Mouse (Mus musculus): Measurements from ENCODE around the gene Slc32a1. TPM values are rescaled to one million over a fixed set of nuclear protein-coding genes. Genes with fewer than 3 reads are reported as not detected.

Slc32a1 gene
- polyA plus RNA-seq, 2 experiments = 0.01 TPM; not detected in 1

DNA sequence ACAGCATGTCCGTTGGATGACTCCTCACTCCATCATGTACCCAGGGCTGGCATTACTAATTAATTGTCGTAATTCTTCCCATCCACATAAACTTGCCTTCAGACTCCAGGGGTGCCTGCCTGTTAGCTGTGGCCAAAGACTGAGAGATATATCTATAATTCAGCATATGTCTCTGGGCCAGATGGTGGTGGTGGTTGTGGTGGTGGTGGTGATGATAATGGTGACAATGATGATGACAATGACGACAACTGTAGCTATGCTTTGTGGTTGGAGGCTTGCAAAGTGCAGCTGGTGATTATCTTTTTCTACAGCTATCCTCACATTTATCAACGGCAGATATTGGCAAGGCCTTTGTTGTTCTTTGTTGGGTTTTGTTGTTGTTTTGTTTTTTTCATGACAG is 17.2 kb upstream of the Slc32a1 start:
- DNase-seq (ENCODE audit: low read depth in 3 of 3, low spot score in 3 of 3) = no peak
- no peak for TF ChIP-seq CTCF (IDR thresholded peaks at IDR 0.05; ENCODE audit: low read depth)
- no peak for TF ChIP-seq EP300 (IDR thresholded peaks at IDR 0.05; ENCODE audit: low read depth)
- H3K27ac ChIP-seq = no peak overlapping the region
- no peaks in the 10 kb centered on the region for H3K4me1 ChIP-seq (replicated peaks; ENCODE audit: control insufficient read depth in 2 of 2, insufficient read depth in 2 of 2, low read length in 1 of 2)
- no peaks in the 10 kb centered on the region for H3K36me3 ChIP-seq (replicated peaks; ENCODE audit: control insufficient read depth, insufficient read depth, low read depth)
- WGBS (ENCODE audit: insufficient replicate concordance) = 28% methylated on average over 4 of the region's 4 CpGs
- no peak overlapping the region for H3K9ac ChIP-seq (replicated peaks)
- no peaks in the 10 kb centered on the region; the same call in 1 of the 2 replicates for H3K27me3 ChIP-seq (ENCODE audit: control insufficient read depth, insufficient read depth, low read length)
- no peak overlapping the region for H3K4me3 ChIP-seq (ENCODE audit: insufficient read depth in 1 of 2, low read depth in 2 of 2, low read length in 2 of 2)
- no peak overlapping the region for H3K4me2 ChIP-seq (ENCODE audit: low read depth)
- no peaks in the 10 kb centered on the region for H3K9me3 ChIP-seq (ENCODE audit: control insufficient read depth, low read length)
- ATAC-seq (ENCODE audit: insufficient read depth) = no peak

DNA sequence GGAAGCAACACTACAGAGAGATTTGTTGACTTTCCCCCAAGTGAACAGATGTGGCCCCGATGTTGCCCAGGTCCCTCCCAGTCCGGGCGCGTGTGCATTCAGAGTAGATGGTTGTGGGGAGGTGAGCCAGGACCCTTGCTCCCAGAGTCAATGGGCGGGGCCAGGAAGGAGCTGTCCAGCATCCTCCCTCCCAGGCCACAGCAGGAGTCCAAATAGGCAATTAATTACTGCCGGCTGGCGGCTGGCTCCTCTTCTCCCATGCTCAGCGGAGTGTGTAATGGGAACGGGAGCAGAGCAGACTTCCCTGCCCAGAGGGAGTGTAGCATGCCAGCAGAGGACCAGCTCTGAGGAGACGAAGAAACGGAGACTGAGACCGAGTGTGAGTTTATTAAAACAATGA is 15.5 kb upstream of the Slc32a1 start:
- 4% methylated on average over 12 of the region's 12 CpGs for WGBS (ENCODE audit: insufficient replicate concordance)
- ATAC-seq (ENCODE audit: insufficient read depth) (no peak), DNase-seq (ENCODE audit: low read depth in 3 of 3, low spot score in 3 of 3) (no peak)
- H3K4me2 ChIP-seq (ENCODE audit: low read depth) = no peak overlapping the region
- no peaks in the 10 kb centered on the region; the same call in 1 of the 2 replicates for H3K27me3 ChIP-seq (ENCODE audit: control insufficient read depth, insufficient read depth, low read length)
- H3K27ac ChIP-seq = no peak overlapping the region
- TF ChIP-seq CTCF (IDR thresholded peaks at IDR 0.05; ENCODE audit: low read depth) = no peak
- H3K9me3 ChIP-seq (ENCODE audit: control insufficient read depth, low read length) = no peaks in the 10 kb centered on the region
- no peaks in the 10 kb centered on the region for H3K4me1 ChIP-seq (replicated peaks; ENCODE audit: control insufficient read depth in 2 of 2, insufficient read depth in 2 of 2, low read length in 1 of 2)
- H3K9ac ChIP-seq (replicated peaks) = no peak overlapping the region
- no peak overlapping the region for H3K4me3 ChIP-seq (ENCODE audit: insufficient read depth in 1 of 2, low read depth in 2 of 2, low read length in 2 of 2)
- H3K36me3 ChIP-seq (replicated peaks; ENCODE audit: control insufficient read depth, insufficient read depth, low read depth) = no peaks in the 10 kb centered on the region

GRCm38 (mm10) chr2:158595577-158595976 is 15.0 kb upstream of the Slc32a1 start:
- Histone ChIP-seq H3K4me2 (ENCODE audit: low read depth) (no peak overlapping the region), H3K27me3 (ENCODE audit: control insufficient read depth, insufficient read depth, low read length) (no peaks in the 10 kb centered on the region; the same call in 1 of the 2 replicates), H3K4me1 (replicated peaks; ENCODE audit: control insufficient read depth in 2 of 2, insufficient read depth in 2 of 2, low read length in 1 of 2) (no peaks in the 10 kb centered on the region), H3K4me3 (ENCODE audit: insufficient read depth in 1 of 2, low read depth in 2 of 2, low read length in 2 of 2) (no peak overlapping the region), H3K9me3 (ENCODE audit: control insufficient read depth, low read length) (no peaks in the 10 kb centered on the region), H3K27ac (no peak overlapping the region), H3K36me3 (replicated peaks; ENCODE audit: control insufficient read depth, insufficient read depth, low read depth) (no peaks in the 10 kb centered on the region), H3K9ac (replicated peaks) (no peak overlapping the region)
- 38% methylated on average over 7 of the region's 7 CpGs for WGBS (ENCODE audit: insufficient replicate concordance)
- no peak for ATAC-seq (ENCODE audit: insufficient read depth)
- TF ChIP-seq EP300 (IDR thresholded peaks at IDR 0.05; ENCODE audit: low read depth) (no peak), CTCF (IDR thresholded peaks at IDR 0.05; ENCODE audit: low read depth) (no peak)
- no peak for DNase-seq (ENCODE audit: low read depth in 3 of 3, low spot score in 3 of 3)

DNA sequence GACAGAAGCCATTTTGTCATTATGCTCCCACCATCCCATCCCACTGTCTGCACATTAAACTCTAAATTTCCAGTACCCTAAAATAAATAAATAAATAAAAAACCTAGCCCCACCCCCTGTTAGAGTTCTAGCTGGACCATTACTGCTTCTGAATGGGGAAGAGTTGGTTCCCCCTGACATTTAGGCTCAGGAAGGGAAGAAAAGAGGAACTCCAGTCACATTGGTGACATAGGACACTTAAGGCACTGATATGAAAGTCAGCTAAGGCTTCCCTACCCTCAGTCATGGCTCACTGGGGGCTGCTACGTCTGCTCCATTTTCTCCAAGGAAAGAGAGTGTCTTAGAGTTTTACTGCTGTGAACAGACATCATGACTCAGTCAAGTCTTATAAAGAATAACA is 13.8 kb upstream of the Slc32a1 start:
- DNase-seq (ENCODE audit: low read depth in 3 of 3, low spot score in 3 of 3) (no peak), ATAC-seq (ENCODE audit: insufficient read depth) (no peak)
- H3K27ac ChIP-seq = no peak overlapping the region
- H3K27me3 ChIP-seq (ENCODE audit: control insufficient read depth, insufficient read depth, low read length) = no peaks in the 10 kb centered on the region; the same call in 1 of the 2 replicates
- TF ChIP-seq EP300 (IDR thresholded peaks at IDR 0.05; ENCODE audit: low read depth) (no peak), CTCF (IDR thresholded peaks at IDR 0.05; ENCODE audit: low read depth) (no peak)
- no peaks in the 10 kb centered on the region for H3K4me1 ChIP-seq (replicated peaks; ENCODE audit: control insufficient read depth in 2 of 2, insufficient read depth in 2 of 2, low read length in 1 of 2)
- no peak overlapping the region for H3K4me2 ChIP-seq (ENCODE audit: low read depth)
- H3K36me3 ChIP-seq (replicated peaks; ENCODE audit: control insufficient read depth, insufficient read depth, low read depth) = no peaks in the 10 kb centered on the region
- H3K9ac ChIP-seq (replicated peaks) = no peak overlapping the region
- WGBS (ENCODE audit: insufficient replicate concordance) = 10% methylated on average over 1 of the region's 1 CpGs
- no peaks in the 10 kb centered on the region for H3K9me3 ChIP-seq (ENCODE audit: control insufficient read depth, low read length)
- H3K4me3 ChIP-seq (ENCODE audit: insufficient read depth in 1 of 2, low read depth in 2 of 2, low read length in 2 of 2) = no peak overlapping the region

- Histone ChIP-seq H3K27ac (no peak overlapping the region), H3K4me3 (ENCODE audit: insufficient read depth in 1 of 2, low read depth in 2 of 2, low read length in 2 of 2) (no peak overlapping the region), H3K9ac (replicated peaks) (no peak overlapping the region), H3K36me3 (replicated peaks; ENCODE audit: control insufficient read depth, insufficient read depth, low read depth) (no peaks in the 10 kb centered on the region), H3K27me3 (ENCODE audit: control insufficient read depth, insufficient read depth, low read length) (peaks cover 2% of the 10 kb centered on the region; the same call in 1 of the 2 replicates), H3K9me3 (ENCODE audit: control insufficient read depth, low read length) (no peaks in the 10 kb centered on the region), H3K4me1 (replicated peaks; ENCODE audit: control insufficient read depth in 2 of 2, insufficient read depth in 2 of 2, low read length in 1 of 2) (no peaks in the 10 kb centered on the region), H3K4me2 (ENCODE audit: low read depth) (no peak overlapping the region)
- ATAC-seq (ENCODE audit: insufficient read depth) (no peak), DNase-seq (ENCODE audit: low read depth in 3 of 3, low spot score in 3 of 3) (no peak)
- TF ChIP-seq EP300 (IDR thresholded peaks at IDR 0.05; ENCODE audit: low read depth) = no peak
- 13% methylated on average over 3 of the region's 3 CpGs for WGBS (ENCODE audit: insufficient replicate concordance)
Observed at GRCm38 (mm10) chr2:158600517-158600916, 10.1 kb upstream of the Slc32a1 start.
